Mouse (Mus musculus) heart, postnatal 36 days (tissue): ENCODE measurements around the gene Gpr27. TPM values are rescaled to one million over a fixed set of nuclear protein-coding genes. Genes with fewer than 3 reads are reported as not detected.

Source experiments
- DNase-seq, 2 experiments: peaks; one replicate each; pipeline ENCODE4 v3.0.0; 2021 to 2022
- intact Hi-C: fragments of 180-260 bp; cut with DNase I; formaldehyde crosslinking; loops from one replicate; pipeline ENCODE4 v1.15.1; 2025
- total RNA-seq, 2 experiments: library from RNA; stranded (reverse); gene quantifications; 2 replicates each; pipeline ENCODE4 v1.2.3; 2021

Gpr27 gene
- 1 to 10 TPM; 3.9 to 6.6 TPM for total RNA-seq

- intact Hi-C loops = no loop called here
- DNase-seq = peak; percentile 6 to 17
These were observed at the start of gene Gpr27 for GRCm38 (mm10) chr6:99692206-99692915. Gpr27 (plus strand) TSS chr6:99692679.

GRCm38 (mm10) chr6:99643439-99644199, 48.9 kb upstream of the Gpr27 start:
- intact Hi-C loops = no loop called here

GRCm38 (mm10) chr6:99644386-99644785, 48.1 kb upstream of the Gpr27 start:
- DNase-seq = no peak
- intact Hi-C loops = no loop called here

More at GRCm38 (mm10) chr6:99643439-99644199, 48.9 kb upstream of the Gpr27 start:
- DNase-seq = peak; percentile 68 to 75

GRCm38 (mm10) chr6:99644876-99645275, 47.6 kb upstream of the Gpr27 start:
- DNase-seq = no peak
- intact Hi-C loops = no loop called here

GRCm38 (mm10) chr6:99646344-99646743, 46.1 kb upstream of the Gpr27 start:
- intact Hi-C loops = no loop called here

GRCm38 (mm10) chr6:99649307-99649706, 43.2 kb upstream of the Gpr27 start:
- DNase-seq = no peak
- intact Hi-C loops = no loop called here

More at GRCm38 (mm10) chr6:99646344-99646743, 46.1 kb upstream of the Gpr27 start:
- DNase-seq = no peak

- DNase-seq = no peak
- intact Hi-C loops = no loop called here
These were observed 40.1 kb upstream of the Gpr27 start for GRCm38 (mm10) chr6:99652341-99652740.

GRCm38 (mm10) chr6:99654343-99654742, 38.1 kb upstream of the Gpr27 start:
- DNase-seq = no peak
- intact Hi-C loops = no loop called here

GRCm38 (mm10) chr6:99655488-99655887, 37.0 kb upstream of the Gpr27 start:
- DNase-seq = no peak
- intact Hi-C loops = no loop called here

- no peak for DNase-seq
These were observed 36.4 kb upstream of the Gpr27 start for GRCm38 (mm10) chr6:99656088-99656487.

GRCm38 (mm10) chr6:99658586-99658985, 33.9 kb upstream of the Gpr27 start:
- intact Hi-C loops = no loop called here
- DNase-seq = no peak

More at GRCm38 (mm10) chr6:99656088-99656487, 36.4 kb upstream of the Gpr27 start:
- intact Hi-C loops = no loop called here

GRCm38 (mm10) chr6:99660443-99660842, 32.0 kb upstream of the Gpr27 start:
- intact Hi-C loops = loop anchor here (10.0 kb wide), 1 partner anchor 1214 kb away; no protein-coding TSS in a partner anchor
- no peak for DNase-seq

- intact Hi-C loops = loop anchor here (10.0 kb wide), 1 partner anchor 1212 kb away; no protein-coding TSS in a partner anchor
These were observed 29.2 kb upstream of the Gpr27 start for GRCm38 (mm10) chr6:99663232-99663631.

GRCm38 (mm10) chr6:99665457-99666317, 26.8 kb upstream of the Gpr27 start:
- intact Hi-C loops = loop anchor here (10.0 kb wide), 1 partner anchor 1209 kb away; no protein-coding TSS in a partner anchor
- DNase-seq = no peak

More at GRCm38 (mm10) chr6:99663232-99663631, 29.2 kb upstream of the Gpr27 start:
- DNase-seq = no peak

GRCm38 (mm10) chr6:99666318-99667171, 25.9 kb upstream of the Gpr27 start, which contains the start of the genes Eif4e3 and Gm20696:
Eif4e3 (minus strand) TSS chr6:99666771.
Gm20696 (minus strand) TSS chr6:99666797.
- intact Hi-C loops = loop anchor here (10.0 kb wide), 1 partner anchor 1208 kb away; no protein-coding TSS in a partner anchor
- DNase-seq = peak; percentile 69 to 79

GRCm38 (mm10) chr6:99667290-99667689, 25.2 kb upstream of the Gpr27 start:
- no peak for DNase-seq
- intact Hi-C loops = loop anchor here (10.0 kb wide), 1 partner anchor 1208 kb away; no protein-coding TSS in a partner anchor

GRCm38 (mm10) chr6:99669481-99670325, 22.8 kb upstream of the Gpr27 start:
- intact Hi-C loops = loop anchor here (10.0 kb wide), 1 partner anchor 1205 kb away; no protein-coding TSS in a partner anchor
- DNase-seq = no peak

GRCm38 (mm10) chr6:99670481-99671119, 21.9 kb upstream of the Gpr27 start:
- DNase-seq = peak; percentile 54 to 55
- intact Hi-C loops = no loop called here
